Mouse (Mus musculus): ENCODE measurements around the gene Wscd2. TPM values are rescaled to one million over a fixed set of nuclear protein-coding genes. Genes with fewer than 3 reads are reported as not detected.

The Wscd2 gene
- polyA plus RNA-seq, 1 experiment, result 23.5 TPM

Other genes with a start within 250 kb of the Wscd2 start
- 5.3 and 5.6 TPM in 2 replicates for gene Sgsm1, start 179.5 kb upstream of the Wscd2 start, polyA plus RNA-seq (2012; rRNA removed)
- gene Aym1, start 133.0 kb upstream of the Wscd2 start, polyA plus RNA-seq (2012; rRNA removed), result not detected in 2 replicates
- 10.0 and 12.2 TPM in 2 replicates for gene Cmklr1, start 160.1 kb downstream of the Wscd2 start, polyA plus RNA-seq (2012; rRNA removed)
- not detected in 2 replicates for gene 1700069L16Rik, start 234.4 kb downstream of the Wscd2 start, polyA plus RNA-seq (2012; rRNA removed)
- gene Ficd, start 245.5 kb downstream of the Wscd2 start, polyA plus RNA-seq (2012; rRNA removed), result 6.2 and 7.8 TPM in 2 replicates